Mouse (Mus musculus) ES-E14 (cell line): Measurements from ENCODE around the gene Lpp.

Experiments
- CHD2 ChIP-seq: IDR thresholded peaks from 2 replicates; pipeline ENCODE4 v1.6.1; 2014; ENCODE audit warnings: mild to moderate bottlenecking, low read depth, low read length, inconsistent platforms
- MAFK ChIP-seq: IDR thresholded peaks from 2 replicates; pipeline ENCODE4 v1.6.1; 2014; ENCODE audit warnings: mild to moderate bottlenecking, low read depth, low read length, inconsistent platforms; ENCODE audit not compliant: insufficient read depth
- ZC3H11A ChIP-seq: IDR thresholded peaks from 2 replicates; pipeline ENCODE4 v1.6.1; 2012; ENCODE audit warnings: low read depth, mild to moderate bottlenecking, inconsistent platforms, low read length, borderline replicate concordance

- TF ChIP-seq MAFK (no peak), CHD2 (no peak), ZC3H11A (no peak)
Observed at GRCm38 (mm10) chr16:24664131-24664530, 270.8 kb downstream of the Lpp start.
